Mouse (Mus musculus): ENCODE data around the gene Eif3l.

DNA sequence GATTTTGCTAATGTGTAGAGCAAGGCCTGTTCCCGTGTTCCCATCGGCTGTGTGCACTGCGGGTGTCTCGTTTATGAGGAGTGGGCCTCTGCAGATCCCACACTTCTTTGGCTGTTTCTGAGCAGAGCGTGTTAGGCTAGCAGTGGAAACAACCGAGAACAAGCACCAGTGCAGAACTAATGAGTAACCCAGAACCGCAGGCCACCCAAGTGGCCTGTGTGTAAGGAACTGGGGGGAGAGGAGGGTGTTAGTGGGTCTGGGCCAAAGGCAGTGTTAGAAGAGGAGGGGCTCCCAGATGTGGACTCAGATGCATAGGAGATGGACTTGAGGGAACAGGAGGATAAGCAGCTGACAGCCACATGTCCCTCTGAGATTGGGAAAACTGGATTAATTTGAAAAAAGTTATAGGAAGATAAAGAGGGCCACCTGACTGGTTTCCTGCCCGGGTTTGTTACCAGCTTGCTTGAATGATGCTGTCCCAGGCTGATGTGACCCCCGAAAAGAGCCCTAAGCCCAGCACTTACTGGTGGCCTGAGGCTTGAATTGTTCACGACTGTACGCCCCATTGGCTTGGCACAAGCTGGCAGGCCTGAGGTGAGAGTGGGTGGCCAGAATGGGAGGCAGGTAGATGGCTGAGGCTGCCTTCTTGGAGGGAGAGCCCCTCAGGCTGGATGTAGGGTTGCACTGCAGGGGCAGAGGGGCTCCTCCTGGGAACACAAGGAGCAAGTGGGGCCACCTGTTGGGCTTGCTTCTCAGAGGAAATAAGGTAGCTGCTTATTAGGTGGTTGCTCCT, 61.0 kb downstream of the Eif3l start:
- TF ChIP-seq GATA1 (IDR thresholded peaks at IDR 0.05; ENCODE audit: low read length): no peak
- TF ChIP-seq TAL1 (IDR thresholded peaks at IDR 0.05; ENCODE audit: low read length): no peak
